26 mouse cellular contexts compared by ENCODE assay signal in the genomic region with DNA sequence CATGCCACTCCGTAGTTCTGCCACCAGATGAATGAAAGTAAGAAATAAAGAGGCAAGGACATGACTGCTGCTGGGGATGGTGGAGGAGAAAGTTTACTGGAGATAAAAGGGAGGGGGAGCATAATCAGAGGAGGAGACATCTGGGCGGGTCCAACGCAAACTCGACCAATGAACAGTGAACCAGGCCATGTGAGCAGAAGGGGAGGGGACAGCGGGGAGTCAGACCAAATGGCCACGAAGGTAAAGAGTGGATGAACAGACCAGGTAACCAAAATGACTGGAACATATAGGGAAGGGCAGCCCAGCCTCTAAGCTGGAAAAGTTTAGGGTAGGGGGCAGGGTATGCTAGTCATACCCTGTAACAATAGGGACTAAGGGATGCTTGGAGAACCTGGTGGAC. TPM values are rescaled to one million over a fixed set of nuclear protein-coding genes. Genes with fewer than 3 reads are reported as not detected.
A peak's percentile ranks its signal among the peaks of the same experiment; 100 is the strongest.
DNase-seq lines count a peak whose midpoint lies in the region; ATAC-seq and TF ChIP-seq lines count a peak whose summit lies in the region.
"Had no signal": no experiment of that assay in that cellular context is flagged by ENCODE, and none has a peak within 500 bp of the region (broad histone marks: within the 10 kb centered on the region; RNA-seq: fewer than 3 reads in every experiment).

No protein-coding gene starts in this region.

- H3K4me3 ChIP-seq in kidney, adult 2 months (ENCODE audit: insufficient read depth, low read depth, low read length): no peak overlapping the region
- no peak overlapping the region for H3K4me3 ChIP-seq in liver, embryonic 14.5 days (ENCODE audit: insufficient read depth in 1 of 2, low read depth in 2 of 2, low read length in 2 of 2)
- no peak overlapping the region for H3K4me3 ChIP-seq in cerebellum, adult 2 months (replicated peaks; ENCODE audit: insufficient read depth, low read depth, low read length)
- no peak overlapping the region for H3K4me3 ChIP-seq in forebrain, embryonic 12.5 days (replicated peaks)
- H3K4me3 ChIP-seq: embryonic facial prominence, embryonic 13.5 days; erythroblast, embryonic 14.5 days; forebrain, embryonic 13.5 days; heart, embryonic 10.5 days; limb, embryonic 10.5 days had no signal

- no peak for TF ChIP-seq POLR2A in kidney, adult 2 months (IDR thresholded peaks at IDR 0.05; ENCODE audit: low read depth, low read length)
- TF ChIP-seq POLR2A in cerebellum, adult 2 months (IDR thresholded peaks at IDR 0.05; ENCODE audit: borderline replicate concordance, insufficient read depth, low read length): no peak

- WGBS in kidney, adult 2 months: 72% methylated on average over 6 of the region's 6 CpGs
- WGBS in liver, embryonic 14.5 days (ENCODE audit: insufficient replicate concordance): 53% methylated on average over 6 of the region's 6 CpGs
- WGBS in cerebellum, adult 2 months: 66% methylated on average over 6 of the region's 6 CpGs
- WGBS in forebrain, embryonic 12.5 days: 73% methylated on average over 6 of the region's 6 CpGs

- no peak for TF ChIP-seq CTCF in kidney, adult 2 months (conservative IDR thresholded peaks at IDR 0.05; ENCODE audit: insufficient read depth, insufficient read length, low read depth, low read length)
- TF ChIP-seq CTCF in liver, embryonic 14.5 days (IDR thresholded peaks at IDR 0.05; ENCODE audit: low read depth): no peak
- TF ChIP-seq CTCF in cerebellum, adult 2 months (IDR thresholded peaks at IDR 0.05; ENCODE audit: borderline replicate concordance, insufficient read depth, low read depth, low read length): no peak

- no peaks in the 10 kb centered on the region for H3K36me3 ChIP-seq in kidney, adult 2 months (ENCODE audit: control insufficient read depth, insufficient read depth, low read length)
- H3K36me3 ChIP-seq in liver, embryonic 14.5 days (replicated peaks; ENCODE audit: control insufficient read depth, insufficient read depth, low read depth): no peaks in the 10 kb centered on the region
- H3K36me3 ChIP-seq in forebrain, embryonic 12.5 days (replicated peaks): no peaks in the 10 kb centered on the region
- H3K36me3 ChIP-seq: embryonic facial prominence, embryonic 13.5 days; heart, embryonic 10.5 days; limb, embryonic 10.5 days had no signal

- H3K27ac ChIP-seq in kidney, adult 2 months (ENCODE audit: insufficient read depth, low read depth, low read length): no peak overlapping the region
- no peak overlapping the region for H3K27ac ChIP-seq in liver, embryonic 14.5 days
- H3K27ac ChIP-seq in cerebellum, adult 2 months (ENCODE audit: insufficient read depth, low read length): no peak overlapping the region
- H3K27ac ChIP-seq in forebrain, embryonic 12.5 days: no peak overlapping the region
- H3K27ac ChIP-seq: embryonic facial prominence, embryonic 13.5 days; forebrain, embryonic 13.5 days; heart, embryonic 10.5 days; limb, embryonic 10.5 days; macrophage; stomach, postnatal 0 days had no signal

- H3K4me1 ChIP-seq in kidney, adult 2 months (ENCODE audit: control insufficient read depth, insufficient read depth, low read length): no peaks in the 10 kb centered on the region
- H3K4me1 ChIP-seq in liver, embryonic 14.5 days (replicated peaks; ENCODE audit: control insufficient read depth in 2 of 2, insufficient read depth in 2 of 2, low read length in 1 of 2): peaks cover 11 to 13% of the 10 kb centered on the region in 2 experiments
- H3K4me1 ChIP-seq in cerebellum, adult 2 months (ENCODE audit: control insufficient read depth, insufficient read depth, low read length): no peaks in the 10 kb centered on the region
- H3K4me1 ChIP-seq in forebrain, embryonic 12.5 days: no peaks in the 10 kb centered on the region
- H3K4me1 ChIP-seq: embryonic facial prominence, embryonic 13.5 days; forebrain, embryonic 13.5 days; heart, embryonic 10.5 days; limb, embryonic 10.5 days had no signal

- H3K9ac ChIP-seq in liver, embryonic 14.5 days (replicated peaks): no peak overlapping the region
- no peak overlapping the region for H3K9ac ChIP-seq in forebrain, embryonic 12.5 days
- H3K9ac ChIP-seq: embryonic facial prominence, embryonic 13.5 days; forebrain, embryonic 13.5 days had no signal

- no peak for TF ChIP-seq EP300 in liver, embryonic 14.5 days (IDR thresholded peaks at IDR 0.05; ENCODE audit: low read depth)

- no peaks in the 10 kb centered on the region for H3K9me3 ChIP-seq in liver, embryonic 14.5 days (ENCODE audit: control insufficient read depth, low read length)
- H3K9me3 ChIP-seq in forebrain, embryonic 12.5 days: no peaks in the 10 kb centered on the region
- H3K9me3 ChIP-seq: embryonic facial prominence, embryonic 13.5 days; forebrain, embryonic 13.5 days; heart, embryonic 10.5 days; limb, embryonic 10.5 days had no signal

- ATAC-seq in liver, embryonic 14.5 days (ENCODE audit: insufficient read depth): peak; percentile 68
- ATAC-seq in forebrain, embryonic 12.5 days (ENCODE audit: low FRiP score): no peak
- ATAC-seq: CD4-positive, CD25-positive, alpha-beta regulatory T cell, adult 4 months; forebrain, embryonic 13.5 days; hindbrain, embryonic 16.5 days; intestine, embryonic 16.5 days; lung, postnatal 0 days had no signal

- DNase-seq in kidney, adult 2 months: peak; percentile 2
- DNase-seq in kidney, adult 8-10 months: no peak
- DNase-seq in R1 (ENCODE audit: low read depth, low spot score): peak; percentile 92
- no peak for DNase-seq in liver, embryonic 14.5 days (ENCODE audit: low read depth in 3 of 3, low spot score in 3 of 3)
- no peak for DNase-seq in cerebellum, adult 2 months
- DNase-seq in cerebellum, adult 11-12 months: no peak
- DNase-seq: adrenal gland, adult 2 months; cerebellum, adult 11 months; cerebellum, postnatal 14 days; gastrocnemius, postnatal 10 days; right cerebral cortex, adult 18-20 months; thymus, adult 2 months; thymus, postnatal 4 days had no signal

- peak overlapping the region; percentile 36 for H3K4me2 ChIP-seq in liver, embryonic 14.5 days (ENCODE audit: low read depth)
- H3K4me2 ChIP-seq in forebrain, embryonic 12.5 days: no peak overlapping the region
- H3K4me2 ChIP-seq: embryonic facial prominence, embryonic 13.5 days; forebrain, embryonic 13.5 days; midbrain, embryonic 11.5 days had no signal

- H3K27me3 ChIP-seq in kidney, adult 2 months (replicated peaks; ENCODE audit: control insufficient read depth, insufficient read depth, low read length): no peaks in the 10 kb centered on the region
- H3K27me3 ChIP-seq in liver, embryonic 14.5 days (ENCODE audit: control insufficient read depth, insufficient read depth, low read length): no peaks in the 10 kb centered on the region
- no peaks in the 10 kb centered on the region for H3K27me3 ChIP-seq in cerebellum, adult 2 months (ENCODE audit: control insufficient read depth, insufficient read depth, low read length)
- H3K27me3 ChIP-seq in forebrain, embryonic 12.5 days: no peaks in the 10 kb centered on the region
- H3K27me3 ChIP-seq: embryonic facial prominence, embryonic 13.5 days; forebrain, embryonic 13.5 days had no signal

RNA-seq across cellular contexts. Expression of gene Usp7, which starts 10.9 kb away (rescaled TPM):
- polyA plus RNA-seq in kidney, adult 2 months (2012; rRNA removed): 20.6 and 26.2 TPM in 2 replicates
- polyA plus RNA-seq in liver, embryonic 14.5 days (2012; rRNA removed): 37.6 and 57.5 TPM in 2 replicates
- polyA plus RNA-seq in liver, embryonic 14.5 days (2014; fragmentation: Nextera tagmentation; extraction: Ambion mirVana): 35.5 and 41.9 TPM in 2 replicates
- 116 and 119 TPM in 2 replicates for polyA plus RNA-seq in cerebellum, adult 2 months (2012; rRNA removed)
- polyA plus RNA-seq in forebrain, embryonic 12.5 days (2016; fragmentation: Nextera tagmentation; extraction: Ambion mirVana): 40.3 and 41.8 TPM in 2 replicates

RNA-seq across cellular contexts. Expression of gene 1810013L24Rik, which starts 48.7 kb away (rescaled TPM):
- 18.3 and 24.2 TPM in 2 replicates for polyA plus RNA-seq in kidney, adult 2 months (2012; rRNA removed)
- 10.3 and 15.1 TPM in 2 replicates for polyA plus RNA-seq in liver, embryonic 14.5 days (2012; rRNA removed)
- 8.4 and 9.8 TPM in 2 replicates for polyA plus RNA-seq in liver, embryonic 14.5 days (2014; fragmentation: Nextera tagmentation; extraction: Ambion mirVana)
- 51.2 and 52.6 TPM in 2 replicates for polyA plus RNA-seq in cerebellum, adult 2 months (2012; rRNA removed)
- polyA plus RNA-seq in forebrain, embryonic 12.5 days (2016; fragmentation: Nextera tagmentation; extraction: Ambion mirVana): 37.3 and 40.1 TPM in 2 replicates

Comparison
In these comparisons a context has a peak if more than half of its experiments do, and no peak if none do; other contexts are left out.
1. DNase-seq: peak in kidney, adult 2 months (single experiment) and R1 (single experiment); none in kidney, adult 8-10 months (0 of 2), liver, embryonic 14.5 days (0 of 3), cerebellum, adult 2 months (0 of 2) and cerebellum, adult 11-12 months (single experiment).